Mouse (Mus musculus): ENCODE measurements around the gene Rnf150. TPM values are rescaled to one million over a fixed set of nuclear protein-coding genes. Genes with fewer than 3 reads are reported as not detected.

Gene Rnf150
- polyA plus RNA-seq, 1 experiment from 2014 or later: 2.7 TPM

Other genes starting within 250 kb of the Rnf150 start
- 75.0 and 76.6 TPM in 2 replicates for gene Zfp330, start 89.2 kb upstream of the Rnf150 start, polyA plus RNA-seq (2015; fragmentation: Nextera tagmentation; extraction: Ambion mirVana)

Data from midbrain, embryonic 15.5 days (tissue).